Mouse (Mus musculus) stomach, postnatal 0 days (tissue): Measurements from ENCODE around the gene Ppp1ca. TPM values are rescaled to one million over a fixed set of nuclear protein-coding genes. Genes with fewer than 3 reads are reported as not detected.

ENCODE experiments used
- ATAC-seq: fragments of 200-750 bp; cut with Nextera tagmentation; 2 replicates; pipeline ENCODE4 v1.8.0; 2017; ENCODE audit not compliant: low FRiP score, low TSS enrichment
- DNase-seq: peaks from one replicate; pipeline ENCODE4 v3.0.0-alpha.2; 2016; ENCODE audit warnings: low spot score
- H3K27ac ChIP-seq: fragments of 300-500 bp; sonication (generic); replicated peaks from 2 replicates; pipeline ENCODE4 v1.5.1; 2014; ENCODE audit warnings: mild to moderate bottlenecking, control low read depth
- H3K27me3 ChIP-seq: fragments of 300-500 bp; sonication (generic); 2 replicates; pipeline ENCODE4 v1.6.1; 2014; ENCODE audit warnings: low read length; ENCODE audit not compliant: control insufficient read depth, insufficient read depth
- H3K36me3 ChIP-seq: fragments of 300-500 bp; sonication (generic); 2 replicates; pipeline ENCODE4 v1.6.1; 2014; ENCODE audit warnings: low read length, mixed read lengths; ENCODE audit not compliant: control insufficient read depth, insufficient read depth
- H3K4me1 ChIP-seq: fragments of 300-500 bp; sonication (generic); replicated peaks from 2 replicates; pipeline ENCODE4 v1.6.1; 2014; ENCODE audit warnings: antibody characterized with exemption; ENCODE audit not compliant: control insufficient read depth, insufficient read depth
- H3K4me2 ChIP-seq: fragments of 300-500 bp; sonication (generic); replicated peaks from 2 replicates; pipeline ENCODE4 v1.6.1; 2014; ENCODE audit warnings: low read depth, mild to moderate bottlenecking, control low read depth, moderate library complexity
- H3K4me3 ChIP-seq: fragments of 300-500 bp; sonication (generic); 2 replicates; pipeline ENCODE4 v1.5.1; 2014; ENCODE audit warnings: low read depth, low read length, control low read depth
- H3K9ac ChIP-seq: fragments of 300-500 bp; sonication (generic); 2 replicates; pipeline ENCODE4 v1.6.1; 2014; ENCODE audit warnings: mild to moderate bottlenecking, low read length, control low read depth, mixed read lengths
- H3K9me3 ChIP-seq: fragments of 300-500 bp; sonication (generic); 2 replicates; pipeline ENCODE4 v1.6.1; 2016; ENCODE audit warnings: low read length; ENCODE audit not compliant: control insufficient read depth
- CTCF ChIP-seq: IDR thresholded peaks from 2 replicates; pipeline ENCODE4 v1.5.1; 2016; ENCODE audit warnings: antibody characterized with exemption, low read depth, mild to moderate bottlenecking, moderate library complexity
- EP300 ChIP-seq: optimal IDR thresholded peaks from 2 replicates; pipeline ENCODE3; 2016; ENCODE audit warnings: antibody characterized with exemption
- WGBS: fragments of 180-500 bp; shearing (Covaris S2); extraction: QIAGEN DNeasy Blood & Tissue Kit; methylation state at CpG from one replicate; pipeline ENCODE4 v1.1.7; 2014; 5-methylcytosine and 5-hydroxymethylcytosine counted together
- polyA plus RNA-seq: library from polyadenylated mRNA; unstranded; fragments of >200 nt; fragmentation: Nextera tagmentation; extraction: Ambion mirVana; gene quantifications from 2 replicates; pipeline ENCODE4 v1.2.1, GENCODE M21; 2015

The Ppp1ca gene
- polyA plus RNA-seq, 1 experiment from 2014 or later: 497 TPM

DNA sequence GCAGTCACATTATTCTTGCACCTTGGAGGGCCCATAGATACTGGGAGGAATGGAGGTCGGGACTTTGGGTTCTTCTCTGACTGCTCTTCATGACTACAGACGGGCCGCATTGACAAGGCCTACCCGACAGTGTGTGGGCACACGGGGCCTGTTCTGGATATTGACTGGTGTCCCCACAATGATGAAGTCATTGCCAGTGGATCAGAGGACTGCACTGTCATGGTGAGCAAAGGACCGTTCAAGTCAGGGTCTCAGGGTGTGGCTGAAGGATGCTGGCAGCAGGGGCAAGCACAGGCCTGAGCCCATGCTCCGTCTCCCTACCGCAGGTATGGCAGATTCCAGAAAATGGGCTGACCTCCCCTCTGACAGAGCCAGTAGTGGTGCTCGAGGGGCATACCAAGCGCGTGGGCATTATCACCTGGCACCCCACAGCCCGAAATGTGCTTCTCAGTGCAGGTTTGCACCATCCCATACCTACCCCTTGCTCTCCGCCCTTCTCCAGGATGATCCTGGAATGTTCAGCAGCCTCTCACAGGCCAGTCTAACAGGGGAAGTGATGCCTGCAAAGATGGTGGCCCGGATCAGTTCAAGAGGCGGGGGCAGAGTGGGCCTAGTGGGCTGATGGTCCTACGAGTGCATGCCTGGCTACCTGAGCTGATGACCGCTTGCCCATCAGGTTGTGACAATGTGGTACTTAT lies 42.0 kb upstream of the Ppp1ca start:
- peak overlapping the region; percentile 69 for H3K4me2 ChIP-seq
- no peak overlapping the region for H3K27ac ChIP-seq
- TF ChIP-seq CTCF (no peak), EP300 (no peak)
- 91% methylated on average over 17 of the region's 17 CpGs for WGBS
- H3K27me3 ChIP-seq: no peaks in the 10 kb centered on the region
- DNase-seq (no peak), ATAC-seq (no peak; the same call in 1 of the 2 replicates)
- H3K36me3 ChIP-seq: peaks cover 11% of the 10 kb centered on the region; the same call in 1 of the 2 replicates
- H3K9ac ChIP-seq: no peak overlapping the region
- no peaks in the 10 kb centered on the region for H3K4me1 ChIP-seq
- no peaks in the 10 kb centered on the region for H3K9me3 ChIP-seq
- peak overlapping the region; percentile 91; the same call in 1 of the 2 replicates for H3K4me3 ChIP-seq

DNA sequence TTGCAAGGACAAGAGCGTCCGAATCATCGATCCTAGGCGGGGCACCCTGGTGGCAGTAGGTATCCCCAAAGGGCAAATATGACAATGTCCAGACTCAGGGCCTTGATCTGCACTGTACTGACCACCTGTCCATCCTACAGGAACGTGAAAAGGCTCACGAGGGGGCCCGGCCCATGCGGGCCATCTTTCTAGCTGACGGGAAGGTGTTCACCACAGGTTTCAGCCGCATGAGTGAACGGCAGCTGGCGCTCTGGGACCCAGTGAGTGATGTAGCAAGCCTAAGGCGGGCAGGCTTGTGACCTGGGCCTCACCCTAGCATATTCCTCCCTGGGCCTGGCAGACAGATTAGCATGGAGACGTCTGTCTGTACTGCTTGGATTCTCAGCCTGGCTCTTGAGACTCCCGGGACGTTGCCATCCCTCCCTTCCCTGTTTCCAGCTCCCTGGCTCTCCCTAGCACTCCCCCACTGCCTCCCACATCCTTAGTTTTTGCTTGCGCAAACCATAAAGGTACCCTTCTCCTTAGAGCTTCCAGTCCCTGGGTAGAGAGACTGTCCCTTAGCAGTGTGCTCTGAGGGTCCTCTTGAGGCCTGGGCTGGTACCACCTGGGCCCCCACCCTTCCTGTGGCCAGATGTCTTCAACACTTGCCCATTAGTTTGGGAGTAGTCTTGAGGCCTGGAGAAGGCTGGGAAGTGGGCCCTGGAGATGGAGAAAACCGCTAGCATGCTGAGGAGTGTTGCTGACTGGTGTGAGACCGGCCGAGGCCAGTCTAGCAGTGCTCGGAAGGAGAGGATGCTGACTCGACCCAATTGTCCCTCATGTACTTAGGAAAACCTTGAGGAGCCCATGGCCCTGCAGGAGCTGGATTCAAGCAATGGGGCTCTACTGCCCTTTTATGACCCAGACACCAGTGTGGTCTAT lies 41.0 kb upstream of the Ppp1ca start:
- H3K4me3 ChIP-seq: no peak overlapping the region
- no peak for TF ChIP-seq CTCF
- H3K27ac ChIP-seq: no peak overlapping the region
- ATAC-seq: no peak
- DNase-seq: no peak
- H3K4me1 ChIP-seq: no peaks in the 10 kb centered on the region
- H3K36me3 ChIP-seq: peaks cover 12% of the 10 kb centered on the region; the same call in 1 of the 2 replicates
- H3K9me3 ChIP-seq: no peaks in the 10 kb centered on the region
- H3K27me3 ChIP-seq: no peaks in the 10 kb centered on the region
- no peak overlapping the region for H3K9ac ChIP-seq
- WGBS: 89% methylated on average over 22 of the region's 22 CpGs
- H3K4me2 ChIP-seq: no peak overlapping the region

DNA sequence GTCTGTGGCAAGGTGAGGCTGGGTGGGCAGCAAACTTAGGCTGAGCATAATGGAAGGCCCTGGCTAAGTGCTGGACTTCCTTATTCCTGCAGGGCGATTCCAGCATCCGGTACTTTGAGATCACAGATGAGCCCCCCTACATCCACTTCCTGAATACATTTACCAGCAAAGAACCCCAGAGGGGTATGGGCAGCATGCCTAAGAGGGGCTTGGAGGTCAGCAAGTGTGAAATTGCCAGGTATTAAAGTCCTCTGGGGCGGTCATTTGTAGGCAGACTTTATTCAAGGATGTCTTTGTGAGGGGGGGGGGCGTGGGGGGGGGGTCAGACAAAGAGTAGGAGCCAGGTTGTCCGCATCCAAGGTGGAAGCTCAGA lies 40.4 kb upstream of the Ppp1ca start:
- no peak overlapping the region for H3K4me3 ChIP-seq
- DNase-seq (no peak), ATAC-seq (no peak)
- 74% methylated on average over 5 of the region's 5 CpGs for WGBS
- H3K27me3 ChIP-seq: no peaks in the 10 kb centered on the region
- no peak overlapping the region for H3K27ac ChIP-seq
- no peaks in the 10 kb centered on the region for H3K4me1 ChIP-seq
- no peak for TF ChIP-seq CTCF
- TF ChIP-seq EP300: no peak
- no peak overlapping the region for H3K4me2 ChIP-seq
- H3K9ac ChIP-seq: no peak overlapping the region
- H3K36me3 ChIP-seq: peaks cover 14% of the 10 kb centered on the region; the same call in 1 of the 2 replicates
- H3K9me3 ChIP-seq: no peaks in the 10 kb centered on the region

DNA sequence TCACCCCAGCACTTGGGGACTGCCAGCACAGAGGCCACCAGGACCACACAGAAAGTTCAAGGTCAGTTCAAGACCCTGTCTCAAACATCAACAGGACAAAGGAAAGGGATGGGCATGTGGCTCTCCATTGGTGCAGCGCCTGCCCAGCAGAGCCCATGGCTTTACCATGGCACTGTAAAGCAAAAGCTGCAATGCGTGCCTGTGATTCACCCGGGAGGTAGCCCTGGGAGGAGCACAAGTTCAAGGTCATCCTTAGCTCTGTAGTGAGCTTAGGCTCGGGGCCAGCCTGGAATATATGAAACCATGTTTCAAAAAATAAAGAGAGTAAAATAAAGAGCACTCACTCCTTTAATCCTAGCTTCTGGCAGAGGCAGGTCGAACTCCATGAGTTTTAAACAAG lies 40.0 kb upstream of the Ppp1ca start:
- Histone ChIP-seq H3K27me3 (no peaks in the 10 kb centered on the region), H3K27ac (no peak overlapping the region), H3K4me3 (no peak overlapping the region), H3K4me2 (no peak overlapping the region), H3K4me1 (no peaks in the 10 kb centered on the region), H3K36me3 (peaks cover 14% of the 10 kb centered on the region; the same call in 1 of the 2 replicates), H3K9ac (no peak overlapping the region), H3K9me3 (no peaks in the 10 kb centered on the region)
- 85% methylated on average over 5 of the region's 5 CpGs for WGBS
- DNase-seq (no peak), ATAC-seq (no peak)
- no peak for TF ChIP-seq CTCF
- no peak for TF ChIP-seq EP300

DNA sequence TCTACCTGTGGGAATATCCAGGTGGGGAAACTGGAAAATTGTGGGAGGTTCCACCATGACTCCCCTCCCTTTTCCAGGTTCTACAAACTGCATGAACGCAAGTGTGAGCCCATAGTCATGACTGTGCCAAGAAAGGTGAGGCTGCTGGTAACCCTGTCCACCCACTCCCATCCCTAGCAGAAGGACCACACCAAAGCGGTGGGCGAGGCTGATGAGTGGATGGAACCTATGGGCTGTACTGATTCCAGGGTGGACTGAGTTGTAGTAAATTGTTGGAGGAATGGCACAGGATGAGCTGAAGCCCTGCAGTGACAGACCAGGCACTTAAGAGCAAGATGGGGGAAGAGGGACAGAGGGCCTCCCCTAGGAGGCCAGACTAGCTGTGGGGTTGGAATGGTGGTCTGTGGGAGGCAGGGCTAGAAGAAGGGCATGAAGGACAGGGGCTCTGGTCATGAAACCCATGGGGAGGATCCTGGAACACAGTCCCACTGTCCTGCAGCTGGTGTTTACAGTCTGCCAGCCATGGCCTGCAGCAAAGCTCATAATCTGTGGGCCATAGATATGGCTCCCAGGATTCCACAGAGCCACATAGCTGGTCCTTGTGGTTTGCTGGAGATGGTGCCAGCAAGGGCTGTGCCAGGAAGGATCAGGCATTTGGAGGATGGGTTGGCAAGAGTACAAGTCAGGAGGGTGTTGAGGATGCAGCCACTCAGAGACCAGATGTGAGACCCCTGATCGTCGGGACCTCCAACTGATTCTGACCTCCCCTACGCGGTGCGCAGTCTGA lies 39.2 kb upstream of the Ppp1ca start:
- 85% methylated on average over 8 of the region's 8 CpGs for whole genome bisulfite sequencing
- no peak overlapping the region; the same call in 1 of the 2 replicates for H3K27ac ChIP-seq
- no peaks in the 10 kb centered on the region for H3K4me1 ChIP-seq
- H3K9ac ChIP-seq: no peak overlapping the region
- no peak overlapping the region for H3K4me2 ChIP-seq
- no peaks in the 10 kb centered on the region for H3K27me3 ChIP-seq
- no peak for DNase-seq
- no peak overlapping the region for H3K4me3 ChIP-seq
- peaks cover 17% of the 10 kb centered on the region; the same call in 1 of the 2 replicates for H3K36me3 ChIP-seq
- ATAC-seq: no peak
- no peaks in the 10 kb centered on the region for H3K9me3 ChIP-seq
- TF ChIP-seq CTCF (no peak), EP300 (no peak)
